Mouse (Mus musculus): ENCODE data around the gene Ckap5.
A peak's percentile ranks its signal among the peaks of the same experiment; 100 is the strongest.
"Not testable (repeated sequence)": the region's sequence is repeated elsewhere in the genome, so short reads cannot be mapped to it uniquely, and the experiment has no call there.

Gene Ckap5

GRCm38 (mm10) chr2:91526294-91527146 is at the start of gene Ckap5:
Gene Ckap5 (plus strand): TSS chr2:91526762.
- DNase-seq (ENCODE audit: low read depth), result peak; percentile 95

GRCm38 (mm10) chr2:91476841-91477240 is 49.7 kb upstream of the Ckap5 start:
- DNase-seq (ENCODE audit: low read depth), result no peak

GRCm38 (mm10) chr2:91480399-91480801 is 46.2 kb upstream of the Ckap5 start:
- no peak for DNase-seq (ENCODE audit: low read depth)

DNA sequence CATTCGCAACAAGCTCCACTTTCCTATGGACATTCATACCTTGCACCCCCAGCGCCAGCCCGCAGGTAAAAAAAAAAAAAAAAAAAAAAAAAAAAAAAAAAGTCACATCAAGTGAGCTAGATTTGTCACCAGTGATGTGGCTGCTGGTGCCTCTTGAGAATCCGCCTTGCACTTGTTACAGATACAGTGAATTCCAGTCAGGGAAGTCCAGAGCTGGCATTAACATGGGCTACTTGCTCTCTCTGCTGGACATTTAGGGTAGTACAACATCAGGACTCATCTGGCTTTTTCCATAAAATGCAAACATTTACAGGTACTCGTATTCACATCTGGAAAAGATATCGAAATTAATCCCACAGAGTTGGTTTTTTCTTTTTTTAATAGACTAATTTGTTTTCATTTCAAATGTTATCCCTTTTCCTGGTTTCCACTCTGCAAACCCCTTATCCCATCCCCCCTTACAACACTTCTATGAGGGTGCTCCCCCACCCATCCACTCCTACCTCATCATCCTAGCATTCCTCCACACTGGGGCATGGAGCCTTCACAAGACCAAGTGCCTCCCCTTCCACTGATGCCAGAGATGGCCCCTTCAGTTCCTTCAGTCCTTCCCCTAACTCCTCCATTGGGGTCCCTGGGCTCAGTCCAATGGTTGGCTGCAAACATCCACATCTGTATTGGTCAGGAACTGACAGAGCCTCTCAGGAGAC is 45.6 kb upstream of the Ckap5 start:
- DNase-seq (ENCODE audit: low read depth), result peak; percentile 88

DNA sequence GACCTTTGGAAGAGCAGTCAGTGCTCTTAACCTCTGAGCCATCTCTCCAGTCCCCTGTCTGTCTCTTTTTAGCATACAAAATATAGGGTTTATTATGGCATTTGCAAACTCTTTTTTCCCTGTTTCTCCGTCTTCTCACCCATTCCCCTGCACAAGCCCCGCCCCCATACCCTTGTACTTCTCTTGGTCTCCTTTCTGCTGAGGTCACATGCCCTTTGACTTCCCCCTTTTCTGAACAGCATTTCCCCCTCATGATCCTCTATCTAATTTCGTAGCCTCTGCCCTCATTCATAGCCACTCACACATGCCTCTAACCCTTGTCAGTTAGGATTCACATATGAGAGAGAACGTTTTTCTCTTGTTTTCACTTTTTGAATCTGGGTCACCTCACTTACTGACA is 41.9 kb upstream of the Ckap5 start:
- DNase-seq (ENCODE audit: low read depth), result no peak

GRCm38 (mm10) chr2:91485256-91485655 is 41.3 kb upstream of the Ckap5 start:
- DNase-seq (ENCODE audit: low read depth), result no peak

DNA sequence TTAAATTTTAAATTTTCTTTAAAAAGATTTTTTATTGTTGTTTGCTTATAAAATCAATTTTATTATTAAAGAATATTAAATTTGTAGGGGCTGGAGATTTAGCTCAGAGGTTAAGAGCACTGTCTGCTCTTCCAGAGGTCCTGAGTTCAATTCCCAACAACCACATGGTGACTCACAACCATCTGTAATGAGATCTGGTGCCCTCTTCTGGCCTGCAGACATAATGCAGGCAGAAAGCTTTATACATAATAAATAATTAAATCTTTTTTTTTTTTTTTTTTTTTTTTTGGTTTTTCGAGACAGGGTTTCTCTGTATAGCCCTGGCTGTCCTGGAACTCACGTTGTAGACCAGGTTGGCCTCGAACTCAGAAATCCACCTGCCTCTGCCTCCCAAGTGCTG is 39.3 kb upstream of the Ckap5 start:
- DNase-seq (ENCODE audit: low read depth), result not testable (repeated sequence)

- no peak for DNase-seq (ENCODE audit: low read depth)
Observed at GRCm38 (mm10) chr2:91492071-91492635, 34.4 kb upstream of the Ckap5 start.

DNA sequence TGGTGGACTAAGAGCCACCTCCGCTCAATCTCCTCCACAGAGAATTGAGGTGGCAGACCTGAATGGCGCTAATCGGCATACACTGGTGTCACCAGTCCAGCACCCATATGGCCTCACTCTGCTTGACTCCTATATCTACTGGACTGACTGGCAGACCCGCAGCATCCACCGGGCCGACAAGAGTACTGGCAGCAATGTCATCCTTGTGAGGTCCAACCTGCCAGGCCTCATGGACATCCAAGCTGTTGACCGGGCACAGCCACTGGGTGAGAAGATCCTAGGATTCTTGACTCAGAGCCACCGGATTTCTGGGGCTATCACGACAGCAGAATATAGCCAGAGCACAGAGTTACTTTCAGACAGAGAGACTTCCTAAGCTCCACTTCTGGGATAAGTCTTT is 32.6 kb upstream of the Ckap5 start:
- DNase-seq (ENCODE audit: low read depth), result no peak

DNA sequence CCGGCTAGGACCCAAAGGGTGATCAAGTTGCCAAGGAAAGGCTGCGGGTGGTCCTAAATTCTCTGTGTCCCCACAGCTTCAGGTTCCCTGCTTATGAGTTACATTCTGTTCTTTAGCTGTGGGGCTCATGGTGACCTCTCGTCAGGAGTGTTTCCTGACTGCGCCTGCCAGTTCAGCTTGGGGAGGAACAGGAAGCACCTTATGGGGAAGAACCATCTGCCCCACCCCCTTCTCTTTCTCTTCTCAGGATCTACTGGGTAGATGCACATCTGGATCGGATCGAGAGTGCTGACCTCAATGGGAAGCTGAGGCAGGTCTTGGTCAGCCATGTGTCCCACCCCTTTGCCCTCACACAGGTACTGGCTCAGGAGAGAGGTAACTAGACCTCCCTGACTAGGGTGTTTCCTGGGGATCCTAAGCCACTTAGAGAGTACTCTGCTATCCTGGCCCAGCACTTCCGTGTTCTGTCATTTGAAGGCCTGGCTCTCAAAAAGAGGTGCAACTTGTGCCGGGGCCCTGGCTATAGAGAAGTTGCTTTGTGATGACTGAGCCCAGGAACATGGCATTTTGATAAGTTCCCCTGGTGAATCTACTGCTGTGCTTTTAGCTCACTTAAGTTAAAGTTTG is 28.4 kb upstream of the Ckap5 start:
- no peak for DNase-seq (ENCODE audit: low read depth)

DNA sequence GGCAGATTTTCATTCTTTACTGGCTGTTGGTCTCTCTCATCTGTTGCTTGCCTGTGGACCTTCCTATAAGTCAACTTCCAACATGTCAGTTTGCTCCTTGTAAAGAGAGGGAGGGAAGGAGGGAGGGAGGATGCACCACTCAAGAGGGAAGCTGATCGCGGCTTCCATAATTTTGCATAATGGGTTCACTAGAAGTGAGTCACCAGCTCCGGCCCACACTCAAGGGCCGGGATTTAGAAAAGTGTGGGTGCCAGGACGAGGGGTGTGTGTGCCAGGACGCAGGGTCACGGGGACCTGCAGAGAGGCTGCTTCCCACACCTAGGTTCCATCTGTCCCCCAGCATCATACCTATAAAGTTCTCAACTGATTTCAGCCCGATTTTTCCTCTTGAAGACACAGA is 18.5 kb upstream of the Ckap5 start:
- no peak for DNase-seq (ENCODE audit: low read depth)

- DNase-seq (ENCODE audit: low read depth), result peak; percentile 66
Observed at GRCm38 (mm10) chr2:91517186-91517585, 9.4 kb upstream of the Ckap5 start.

DNA sequence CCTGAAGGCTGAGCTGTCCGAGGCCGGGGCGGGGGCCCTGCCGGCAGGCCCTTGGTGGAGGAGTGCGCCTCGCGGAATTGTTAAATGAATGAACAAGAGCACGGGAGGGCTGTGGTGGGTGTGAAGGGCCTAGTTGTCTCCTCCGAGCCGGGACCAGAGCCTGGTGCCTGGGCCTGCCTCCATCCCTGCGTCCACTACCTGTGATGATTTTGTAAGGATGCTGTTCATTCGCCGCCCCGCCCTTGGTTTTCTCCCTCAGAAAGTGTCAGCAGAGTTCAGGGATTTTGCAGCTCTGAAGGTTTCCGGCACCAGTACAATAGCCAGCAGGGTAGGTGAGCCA is 555 bp downstream of the Ckap5 start:
- DNase-seq (ENCODE audit: low read depth), result peak; percentile 52

GRCm38 (mm10) chr2:91537588-91538205 is 11.1 kb downstream of the Ckap5 start:
- no peak for DNase-seq (ENCODE audit: low read depth)

- no peak for DNase-seq (ENCODE audit: low read depth)
Observed at GRCm38 (mm10) chr2:91568125-91568524, 41.6 kb downstream of the Ckap5 start.

DNA sequence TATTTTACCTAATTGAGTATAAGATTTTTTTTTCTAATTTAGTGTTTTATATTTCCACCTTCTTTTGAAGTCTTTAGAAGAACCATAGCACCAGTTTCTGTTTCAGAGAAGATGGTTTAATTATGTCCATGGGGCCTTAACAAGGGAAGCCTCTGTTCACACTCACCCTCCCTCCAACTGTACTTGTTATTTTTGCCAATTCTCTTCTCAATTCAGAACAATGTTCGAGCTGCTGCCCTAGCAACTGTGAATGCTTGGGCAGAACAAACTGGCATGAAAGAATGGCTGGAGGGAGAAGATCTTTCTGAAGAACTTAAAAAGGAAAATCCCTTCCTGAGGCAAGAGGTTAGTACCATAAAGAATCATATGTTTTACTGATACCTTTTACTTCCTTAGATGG is 54.3 kb downstream of the Ckap5 start:
- DNase-seq (ENCODE audit: low read depth), result no peak

DNA sequence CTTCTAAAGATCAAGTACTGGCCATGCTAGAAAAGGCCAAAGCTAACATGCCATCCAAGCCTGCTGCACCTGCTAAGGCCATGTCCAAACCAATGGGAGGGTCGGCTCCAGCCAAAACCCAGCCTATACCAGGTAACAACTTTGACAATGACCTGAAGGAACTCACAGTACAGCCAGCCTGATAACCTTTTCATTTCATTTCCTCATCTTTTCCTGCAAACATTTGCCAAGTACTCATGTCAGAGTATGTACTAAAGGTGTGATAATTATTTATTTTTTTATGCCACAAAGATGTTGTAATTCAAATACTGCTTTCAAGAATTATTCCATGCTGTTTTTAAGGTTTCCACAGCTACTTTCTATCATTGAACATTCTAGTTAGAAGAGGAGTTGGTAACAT is 59.7 kb downstream of the Ckap5 start:
- DNase-seq (ENCODE audit: low read depth), result no peak

- no peak for DNase-seq (ENCODE audit: low read depth)
Observed at GRCm38 (mm10) chr2:91600475-91600874, 73.9 kb downstream of the Ckap5 start.

- DNase-seq (ENCODE audit: low read depth), result peak; percentile 36
Observed at GRCm38 (mm10) chr2:91602389-91602788, 75.8 kb downstream of the Ckap5 start.

- DNase-seq (ENCODE audit: low read depth), result peak; percentile 13
Observed at GRCm38 (mm10) chr2:91609370-91609769, 82.8 kb downstream of the Ckap5 start.

GRCm38 (mm10) chr2:91622356-91622755 is 95.8 kb downstream of the Ckap5 start:
- DNase-seq (ENCODE audit: low read depth), result no peak

DNA sequence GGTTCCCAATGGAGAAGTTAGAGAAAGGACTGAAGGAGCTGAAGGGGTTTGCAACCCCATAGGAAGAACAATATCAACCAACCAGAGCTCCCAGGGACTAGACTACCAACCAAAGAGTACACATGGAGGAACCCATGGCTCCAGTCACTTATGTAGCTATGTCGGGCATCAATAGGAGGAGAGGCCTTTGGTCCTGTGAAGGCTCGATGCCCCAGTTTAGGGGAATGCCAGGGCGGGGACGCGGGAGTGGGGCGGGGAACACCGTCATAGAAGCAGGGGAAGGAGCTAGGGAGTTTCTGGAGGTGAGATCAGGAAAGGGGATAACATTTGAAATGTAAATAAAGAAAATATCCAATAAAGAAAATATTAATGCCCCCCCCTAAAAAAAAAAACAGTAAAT is 96.8 kb downstream of the Ckap5 start:
- not testable (repeated sequence) for DNase-seq (ENCODE audit: low read depth)

Data from NIH3T3 (cell line).